Mouse (Mus musculus): Measurements from ENCODE around the gene Orc5.

Gene Orc5

DNA sequence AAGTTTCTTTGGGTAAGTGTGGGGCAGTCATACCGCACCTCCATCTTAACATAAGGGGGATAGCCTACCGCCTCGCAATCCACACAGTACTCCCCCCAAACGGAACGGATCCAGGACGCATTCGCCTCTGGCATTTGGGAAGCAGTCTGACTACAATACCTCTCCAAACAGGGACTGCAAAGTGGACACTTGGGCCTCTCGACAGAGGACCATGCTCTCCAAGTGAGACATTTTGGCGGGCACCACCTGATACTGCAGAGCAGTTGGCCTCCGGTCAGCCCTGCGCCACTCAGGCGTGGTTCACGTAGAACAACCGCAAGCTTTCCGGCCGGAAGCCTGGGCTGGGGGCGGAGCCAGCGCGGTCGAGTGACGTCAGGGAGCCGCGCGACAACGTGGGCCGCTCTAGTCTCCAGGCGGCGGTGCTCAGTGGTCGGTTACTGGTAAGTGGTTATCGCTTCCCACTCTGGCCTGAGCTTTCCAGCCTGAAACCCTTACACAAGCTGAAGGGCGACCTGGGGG, at the start of gene Orc5:
Gene Orc5, minus strand, starts transcription at position 397 of the 519 bp plus-strand sequence.
- DNase-seq (ENCODE audit: low read depth in 2 of 2, low spot score in 2 of 2) = peak; percentile 82 to 84

DNA sequence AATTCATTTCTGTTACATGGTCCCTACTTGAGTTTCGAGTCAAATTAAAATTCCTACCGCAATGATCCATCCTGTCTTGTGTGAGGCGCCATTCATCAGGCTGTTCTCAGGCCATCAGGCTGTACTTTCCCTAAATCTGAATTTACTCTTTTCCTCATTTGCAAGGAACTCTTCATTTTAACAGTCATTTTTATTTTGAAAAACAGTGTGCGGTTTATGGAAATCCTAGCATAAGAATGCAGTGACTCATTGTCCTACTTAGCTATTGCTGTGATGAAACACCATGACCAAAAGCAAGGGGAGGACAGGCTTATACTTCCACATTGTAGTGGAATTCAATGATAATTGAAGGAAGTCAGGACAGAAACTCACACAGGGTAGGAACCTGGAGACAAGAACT, 46.8 kb upstream of the Orc5 start:
- no peak for DNase-seq (ENCODE audit: low read depth in 2 of 2, low spot score in 2 of 2)

DNA sequence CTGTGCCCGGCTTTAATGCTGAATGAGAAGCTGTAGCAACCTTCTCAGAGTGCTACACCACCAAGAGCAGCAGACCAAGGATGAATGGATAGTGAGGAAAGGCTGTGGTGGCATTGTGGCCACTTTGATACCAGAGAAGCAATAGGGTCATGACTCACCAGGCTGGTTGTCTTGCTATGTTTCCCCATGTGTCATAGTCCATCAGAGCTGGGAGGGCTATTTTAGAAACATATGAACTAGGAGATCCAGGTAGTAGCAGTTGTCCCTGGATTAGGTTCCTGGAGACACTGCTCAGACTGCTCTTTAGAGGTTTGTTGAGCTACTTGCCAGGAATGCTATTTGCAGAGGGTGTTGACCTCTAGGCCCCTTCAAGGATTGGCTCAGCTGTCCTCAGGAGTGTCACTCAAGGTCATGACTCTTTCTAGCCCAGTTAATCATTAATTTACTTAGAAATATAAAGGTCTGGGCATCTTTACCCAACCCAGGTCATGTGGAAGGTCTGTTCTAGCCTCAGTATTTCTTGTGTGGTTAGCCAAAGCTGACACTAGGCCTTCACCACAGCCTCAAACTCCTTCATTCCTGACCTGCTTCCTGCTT, 39.2 kb upstream of the Orc5 start:
- DNase-seq (ENCODE audit: low read depth in 2 of 2, low spot score in 2 of 2) = no peak

DNA sequence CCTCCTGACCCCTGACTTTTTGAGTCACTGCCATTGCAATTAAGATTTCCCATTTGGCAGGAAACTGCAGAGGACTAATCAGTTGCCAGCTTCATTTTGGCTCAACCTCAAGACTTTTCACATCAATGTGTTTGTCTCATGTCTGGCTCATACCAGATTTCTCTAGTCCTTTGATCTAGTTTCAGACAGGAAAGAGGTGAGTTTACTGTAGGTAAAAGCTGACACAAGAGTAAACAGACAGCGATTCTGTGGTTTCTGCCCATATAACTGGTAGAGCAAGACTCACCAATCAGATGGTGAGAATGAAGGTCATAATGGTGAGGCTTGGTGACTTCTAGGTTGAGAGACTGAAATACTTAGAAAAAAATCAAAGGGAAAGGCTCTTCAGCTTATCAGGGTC, 37.3 kb upstream of the Orc5 start:
- DNase-seq (ENCODE audit: low read depth in 2 of 2, low spot score in 2 of 2) = no peak

DNA sequence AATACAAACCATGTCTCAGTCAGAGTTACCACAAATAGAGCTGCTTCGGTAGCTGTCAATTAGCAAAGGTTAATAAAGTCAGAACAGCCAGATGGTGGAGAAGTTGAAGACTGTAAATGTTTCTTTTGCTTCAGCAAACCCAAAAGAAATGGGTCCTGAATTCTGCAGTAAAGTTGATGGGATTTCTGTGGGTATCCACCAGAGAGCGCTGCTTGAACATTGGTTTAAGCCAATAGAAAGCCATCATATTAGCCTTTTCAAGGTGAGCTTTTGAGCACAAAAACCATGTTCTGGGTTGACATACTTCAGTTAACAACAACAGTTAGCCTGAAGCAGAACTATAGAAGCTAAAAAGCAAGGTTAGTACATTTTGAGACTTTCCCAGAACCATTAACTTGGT, 34.3 kb upstream of the Orc5 start:
- no peak for DNase-seq (ENCODE audit: low read depth in 2 of 2, low spot score in 2 of 2)

DNA sequence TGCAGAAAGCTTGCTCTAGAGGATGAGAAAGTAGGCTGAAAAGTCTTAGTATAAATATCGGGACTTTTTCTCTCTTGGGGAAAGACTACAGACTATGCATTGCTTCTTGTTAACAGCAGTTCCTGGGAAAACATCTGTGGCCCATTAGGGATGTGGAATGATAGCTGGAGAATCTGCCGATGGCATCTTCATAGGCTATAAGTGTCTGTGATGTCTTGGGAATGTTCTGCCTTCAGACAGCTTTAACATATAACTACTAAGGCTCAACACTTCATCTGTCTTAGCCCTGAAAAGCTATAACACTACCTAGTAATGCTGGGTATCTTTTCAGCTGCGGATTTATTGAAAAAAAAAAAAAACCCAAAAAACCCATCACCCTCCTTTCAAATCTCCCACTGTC, 27.8 kb upstream of the Orc5 start:
- DNase-seq (ENCODE audit: low read depth in 2 of 2, low spot score in 2 of 2) = no peak

DNA sequence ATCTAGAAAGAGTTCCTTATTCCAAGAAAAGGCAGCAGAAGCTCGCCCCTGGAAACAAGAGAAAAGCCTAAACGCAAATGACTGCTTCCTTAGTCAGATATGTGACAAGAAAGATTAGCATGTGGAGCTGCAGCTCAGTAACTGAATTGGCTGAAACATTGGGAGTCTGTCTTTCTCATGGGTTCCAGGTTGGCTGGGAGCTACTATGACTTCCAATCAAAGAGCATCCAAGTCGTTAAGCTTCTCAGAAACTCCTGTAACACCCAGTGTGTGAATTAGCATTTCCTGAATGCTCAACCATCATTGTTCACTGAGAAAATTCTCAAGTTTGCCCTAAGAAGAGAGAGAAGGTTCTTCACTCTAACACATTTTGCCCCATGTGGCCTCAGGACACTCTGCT, 24.5 kb upstream of the Orc5 start:
- DNase-seq (ENCODE audit: low read depth in 2 of 2, low spot score in 2 of 2) = no peak

DNA sequence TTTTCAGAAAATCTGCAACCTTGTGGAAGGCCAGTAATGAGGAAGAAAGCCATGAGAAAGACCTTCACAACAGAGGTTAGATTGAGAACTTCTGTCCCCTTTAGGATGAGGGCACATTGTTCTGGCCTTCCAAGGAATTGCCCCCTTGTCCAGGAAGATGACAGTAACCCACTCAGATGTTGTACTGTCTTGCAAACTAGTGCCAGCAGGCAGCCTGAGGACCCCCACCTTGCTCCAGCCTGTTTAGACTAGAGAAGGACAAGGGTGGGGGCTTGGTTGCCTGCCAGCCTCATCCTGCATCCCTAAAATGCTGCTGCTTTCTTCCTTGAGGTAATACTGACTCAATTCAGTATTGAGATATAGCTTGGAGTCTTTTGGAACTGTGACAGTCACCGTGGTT, 23.9 kb upstream of the Orc5 start:
- no peak for DNase-seq (ENCODE audit: low read depth in 2 of 2, low spot score in 2 of 2)

DNA sequence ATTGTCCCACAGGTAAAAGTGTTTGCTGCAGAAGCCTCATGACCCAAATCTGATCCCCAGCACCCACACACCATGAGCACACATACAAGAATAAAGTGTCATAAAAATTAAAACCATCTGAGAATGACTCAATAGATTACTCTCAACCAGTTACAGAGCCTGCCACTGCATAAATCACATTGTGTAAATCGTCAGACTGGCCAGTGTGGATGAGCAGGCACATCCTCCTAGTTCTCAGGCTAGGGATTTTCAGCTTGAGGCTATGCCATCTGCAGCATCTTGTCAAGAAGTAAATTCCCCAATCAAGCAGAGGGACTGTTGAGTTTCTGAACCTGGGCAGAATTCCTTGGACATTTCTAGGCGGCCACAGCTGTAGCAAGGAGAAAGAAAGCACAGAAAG, 23.5 kb upstream of the Orc5 start:
- no peak for DNase-seq (ENCODE audit: low read depth in 2 of 2, low spot score in 2 of 2)

DNA sequence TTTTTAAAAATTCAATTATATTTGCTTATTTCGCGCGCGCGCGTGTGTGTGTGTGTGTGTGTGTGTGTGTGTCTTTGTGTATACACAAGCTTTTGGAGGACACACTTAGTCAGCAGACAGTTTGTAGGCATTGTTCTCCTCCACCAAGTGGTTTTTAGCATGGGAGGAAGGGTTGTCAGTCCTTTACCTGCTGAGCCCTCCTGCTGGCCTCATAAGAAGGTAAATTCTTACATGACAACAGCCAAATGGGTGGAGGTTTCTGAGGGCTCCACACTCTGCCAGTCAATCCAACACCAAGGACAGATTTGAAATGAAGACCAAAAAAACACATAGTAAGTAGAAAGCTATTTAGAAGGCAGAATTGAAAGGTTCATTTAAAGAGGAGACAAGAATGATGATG, 22.7 kb upstream of the Orc5 start:
- DNase-seq (ENCODE audit: low read depth in 2 of 2, low spot score in 2 of 2) = no peak

DNA sequence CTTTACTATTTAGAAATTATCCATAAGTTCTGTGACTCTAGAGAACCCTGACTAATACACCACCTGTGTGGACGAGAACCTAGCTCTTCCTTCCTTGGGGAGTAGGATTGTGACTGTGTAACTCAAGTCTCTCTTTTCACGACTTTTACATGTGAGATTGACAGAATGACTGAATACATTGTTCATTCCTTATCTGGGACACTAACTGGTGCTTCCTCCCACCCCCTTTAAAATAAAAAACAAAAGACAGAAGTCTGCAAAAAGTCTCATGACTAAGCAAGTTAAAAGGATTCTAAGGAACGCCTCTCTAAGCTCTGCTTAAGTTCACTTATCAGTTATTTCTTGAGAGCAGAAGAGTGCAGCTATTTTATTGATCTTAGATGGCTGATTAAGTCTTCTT, 22.2 kb upstream of the Orc5 start:
- no peak for DNase-seq (ENCODE audit: low read depth in 2 of 2, low spot score in 2 of 2)

DNA sequence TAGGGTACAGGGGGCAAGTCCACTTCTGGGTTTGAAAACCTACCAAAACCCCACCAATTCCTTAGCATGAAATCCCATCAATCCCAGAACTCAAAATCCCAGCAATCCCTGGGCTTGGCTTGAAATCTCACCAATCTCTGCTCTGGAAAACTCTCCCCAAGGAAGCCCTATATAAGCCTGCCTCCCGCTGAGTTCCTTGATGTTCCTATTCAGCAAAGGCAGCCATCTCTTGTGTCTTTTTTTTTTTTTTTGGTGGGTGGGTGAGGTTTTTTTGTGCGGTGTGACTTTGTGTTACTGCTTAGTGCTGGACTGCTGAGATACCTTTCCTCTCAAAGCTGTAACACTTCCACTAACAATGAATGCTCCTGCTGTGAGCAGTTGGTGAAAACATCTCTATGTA, 15.5 kb upstream of the Orc5 start:
- no peak for DNase-seq (ENCODE audit: low read depth in 2 of 2, low spot score in 2 of 2)

DNA sequence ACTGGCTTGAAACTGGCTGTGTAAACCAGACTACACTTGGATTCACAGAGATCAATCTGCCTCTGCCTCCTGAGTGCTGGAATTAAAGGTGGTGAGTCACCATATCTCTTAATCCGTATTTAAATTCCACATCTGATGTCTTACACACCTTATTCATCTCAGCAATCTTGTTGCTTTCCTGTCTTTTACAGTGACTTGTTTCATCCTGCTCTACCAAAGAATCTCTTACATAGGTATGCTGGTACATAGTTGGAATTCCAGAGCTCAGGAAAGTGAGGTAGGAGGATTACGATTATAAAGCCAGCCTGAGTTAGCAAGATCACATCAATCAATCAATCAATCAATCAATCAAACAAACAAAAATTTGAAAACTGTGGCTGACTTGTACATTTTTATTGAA, 9.6 kb upstream of the Orc5 start:
- DNase-seq (ENCODE audit: low read depth in 2 of 2, low spot score in 2 of 2) = no peak

DNA sequence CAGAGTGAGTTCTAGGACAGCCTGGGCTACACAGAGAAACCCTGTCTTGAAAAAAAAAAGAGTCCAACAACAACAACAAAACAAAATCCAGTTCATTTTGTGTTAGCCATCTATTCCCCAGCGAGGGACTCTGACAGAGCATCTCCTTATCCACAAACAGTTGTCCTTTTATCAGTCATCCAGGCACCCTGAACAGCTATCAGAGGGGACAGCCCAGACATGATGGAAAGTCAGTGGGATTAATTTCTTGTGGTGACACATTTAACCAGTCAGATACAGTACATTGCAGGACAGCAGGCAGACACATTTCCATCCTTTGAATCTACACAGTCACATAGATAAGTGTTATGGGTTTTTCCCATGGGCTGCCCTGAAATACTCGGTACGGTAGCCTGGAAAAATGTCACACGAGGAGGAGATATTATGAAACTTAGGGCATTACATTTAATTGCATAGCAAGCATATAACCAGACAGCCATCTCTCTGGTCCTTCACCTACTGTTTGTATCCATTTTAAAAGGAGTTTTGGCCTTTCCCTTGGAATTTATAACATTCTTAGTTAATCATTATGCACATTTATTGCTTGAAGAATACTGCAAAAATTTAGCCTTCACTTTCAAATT, 7.4 kb upstream of the Orc5 start:
- no peak for DNase-seq (ENCODE audit: low read depth in 2 of 2, low spot score in 2 of 2)

DNA sequence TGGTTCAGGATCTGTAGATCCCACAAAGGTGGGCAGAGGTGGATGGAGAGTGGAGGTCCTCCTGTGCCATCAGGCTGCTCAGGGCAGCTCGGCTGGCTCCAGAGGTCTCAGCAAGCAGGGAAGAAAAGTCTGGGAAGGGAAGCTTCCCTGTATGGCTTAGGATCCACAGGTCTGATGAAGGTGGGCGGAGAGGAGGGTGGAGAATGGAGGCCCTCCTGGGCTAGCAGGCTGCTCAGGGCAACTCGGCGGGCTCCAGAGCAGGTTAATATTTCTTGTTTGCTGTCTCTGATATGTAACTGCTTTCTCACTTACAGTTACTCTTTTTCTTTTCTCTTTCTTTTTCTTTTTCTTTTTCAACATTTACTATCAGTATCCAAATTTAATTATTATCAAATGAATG, 6.5 kb upstream of the Orc5 start:
- no peak for DNase-seq (ENCODE audit: low read depth in 2 of 2, low spot score in 2 of 2)

DNA sequence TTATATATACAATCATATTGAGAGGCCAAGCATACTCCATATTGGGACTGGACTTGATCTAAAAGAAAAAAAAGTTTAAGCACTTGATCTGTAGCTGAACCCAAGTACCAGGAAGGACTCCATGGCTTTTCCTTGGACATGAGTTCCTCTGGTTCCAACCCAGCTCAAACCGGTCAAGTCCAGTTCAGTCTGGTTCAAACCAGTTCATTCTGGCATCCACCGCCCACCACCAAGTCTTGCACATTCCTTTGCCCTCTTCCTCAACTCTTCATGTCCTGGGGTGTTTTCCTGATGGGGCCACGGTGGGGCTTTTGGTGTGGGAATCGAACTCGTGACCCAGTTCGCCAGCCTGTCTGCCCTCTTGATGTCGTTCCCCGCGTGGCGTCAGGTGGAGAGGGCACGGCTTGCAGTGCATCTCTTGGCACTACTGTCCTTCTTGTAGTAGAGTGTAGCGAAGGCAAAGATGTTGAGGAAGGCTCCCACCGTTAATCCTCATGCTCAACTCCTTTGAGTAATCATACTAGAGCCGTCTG, 2.1 kb upstream of the Orc5 start:
- DNase-seq (ENCODE audit: low read depth in 2 of 2, low spot score in 2 of 2) = no peak

DNA sequence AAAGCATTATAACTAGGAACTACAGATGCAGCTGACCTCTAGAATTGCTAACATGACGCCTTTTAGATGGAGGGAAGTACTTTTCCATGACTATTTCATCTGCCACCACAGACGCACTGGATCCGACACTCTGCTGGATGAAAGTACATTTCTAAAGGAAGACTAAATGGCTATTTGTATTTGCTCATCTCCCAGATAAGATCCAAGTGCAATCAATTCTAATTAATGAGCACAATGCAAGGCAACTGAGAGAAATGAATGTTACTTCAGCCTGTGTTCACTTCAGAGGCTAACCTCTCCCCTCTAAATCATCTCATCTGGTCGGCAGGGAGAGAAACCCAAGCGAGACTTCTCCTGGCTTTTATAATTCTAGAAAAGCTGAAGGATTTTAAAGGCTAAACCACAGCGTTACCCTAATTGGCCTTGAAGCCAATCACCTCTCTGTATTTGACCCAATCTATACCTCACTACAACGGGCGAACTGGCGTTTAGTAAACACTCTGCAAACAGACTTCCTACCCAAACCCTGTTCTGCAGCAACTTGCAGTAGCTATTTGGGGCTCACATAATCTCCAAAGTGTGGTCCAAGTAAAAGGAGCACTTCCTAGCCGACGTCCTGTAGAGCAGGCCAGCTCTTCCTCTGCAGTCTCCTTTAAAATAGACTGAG, 730 bp downstream of the Orc5 start:
- no peak for DNase-seq (ENCODE audit: low read depth in 2 of 2, low spot score in 2 of 2)

DNA sequence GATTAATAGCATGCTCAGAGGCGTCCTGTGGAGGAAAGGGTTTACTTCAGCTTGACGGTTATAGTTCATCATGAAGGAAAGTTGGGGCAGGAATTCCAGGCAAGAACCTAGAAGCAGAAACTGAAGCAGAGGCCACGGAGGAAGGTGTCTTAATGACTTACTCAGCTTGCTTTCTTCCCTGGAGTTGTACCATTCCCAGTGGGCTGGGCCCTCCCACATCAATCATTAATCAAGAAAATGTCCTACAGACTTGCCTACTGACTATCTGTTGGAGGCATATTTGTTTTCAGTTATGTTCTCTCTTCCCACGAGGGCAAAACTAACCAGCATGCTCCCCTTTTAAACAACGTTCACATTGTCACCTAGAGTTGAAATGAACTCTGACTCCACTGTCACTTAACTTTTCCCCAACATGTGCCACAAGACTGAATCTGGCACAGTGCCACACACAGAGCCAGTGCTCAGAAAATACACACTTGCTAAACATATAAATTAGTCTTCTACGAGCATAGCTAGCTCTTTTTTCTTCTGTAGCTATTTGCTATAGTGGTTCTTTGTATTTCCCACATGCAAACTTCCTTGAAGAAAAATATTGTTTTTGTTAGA, 1.6 kb downstream of the Orc5 start:
- DNase-seq (ENCODE audit: low read depth in 2 of 2, low spot score in 2 of 2) = no peak

DNA sequence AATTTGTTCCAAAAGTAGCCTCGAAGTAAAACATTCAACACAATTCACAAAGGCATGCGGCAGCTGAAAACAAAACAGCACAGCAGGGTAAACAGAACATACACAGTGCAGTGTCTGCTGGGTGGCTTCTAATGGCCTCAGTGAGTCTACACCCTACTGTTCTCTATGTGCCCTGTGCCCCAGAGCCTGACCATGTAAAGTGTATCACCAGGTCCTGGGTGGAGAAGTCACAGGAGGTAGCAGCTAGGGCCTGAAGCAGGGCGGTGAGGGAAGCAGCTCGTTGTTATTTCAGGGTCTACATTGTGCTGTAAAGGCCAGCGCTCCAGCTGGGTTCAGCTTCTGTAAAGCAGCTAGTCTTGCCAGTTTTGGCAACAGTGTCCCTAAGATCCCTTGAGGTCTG, 3.7 kb downstream of the Orc5 start:
- DNase-seq (ENCODE audit: low read depth in 2 of 2, low spot score in 2 of 2) = no peak

DNA sequence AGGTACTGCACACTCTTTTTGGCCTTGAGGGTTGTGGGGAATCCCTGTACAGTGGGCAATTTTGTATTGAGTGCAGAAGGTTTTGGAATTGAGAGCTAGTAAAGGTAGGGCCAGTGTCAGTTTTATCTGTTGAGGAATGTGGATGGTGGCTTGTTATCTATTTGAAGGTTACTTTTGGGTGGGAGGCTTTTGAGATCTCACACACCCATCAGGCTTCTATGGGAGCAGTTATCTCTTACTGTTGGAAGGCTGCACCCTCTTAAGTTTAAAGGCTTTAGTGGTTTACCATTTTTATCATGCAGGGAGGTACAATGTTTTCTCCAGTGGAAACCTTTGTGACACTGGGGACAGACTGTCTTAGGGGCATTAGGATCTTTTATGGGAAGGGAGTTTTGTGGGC, 4.9 kb downstream of the Orc5 start:
- no peak for DNase-seq (ENCODE audit: low read depth in 2 of 2, low spot score in 2 of 2)

DNA sequence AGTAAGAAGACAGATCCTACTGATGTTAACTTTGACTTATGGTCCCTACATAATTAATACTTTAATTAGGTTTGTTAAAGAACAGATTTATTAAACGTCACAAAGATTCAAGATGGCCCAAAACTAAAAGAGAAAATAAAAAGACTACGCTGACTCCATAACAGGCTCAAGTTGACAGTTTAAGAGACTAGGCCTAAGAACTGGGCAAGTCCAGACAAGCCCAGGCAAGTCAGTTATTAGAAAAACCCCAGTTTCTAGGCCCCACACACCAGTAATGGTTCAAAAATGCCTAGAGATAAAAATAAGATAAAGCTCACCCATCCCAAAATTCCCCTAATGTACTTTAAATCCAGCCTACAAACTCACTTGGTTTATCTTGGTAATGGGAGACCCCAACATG, 7.6 kb downstream of the Orc5 start:
- DNase-seq (ENCODE audit: low read depth in 2 of 2, low spot score in 2 of 2) = no peak

DNA sequence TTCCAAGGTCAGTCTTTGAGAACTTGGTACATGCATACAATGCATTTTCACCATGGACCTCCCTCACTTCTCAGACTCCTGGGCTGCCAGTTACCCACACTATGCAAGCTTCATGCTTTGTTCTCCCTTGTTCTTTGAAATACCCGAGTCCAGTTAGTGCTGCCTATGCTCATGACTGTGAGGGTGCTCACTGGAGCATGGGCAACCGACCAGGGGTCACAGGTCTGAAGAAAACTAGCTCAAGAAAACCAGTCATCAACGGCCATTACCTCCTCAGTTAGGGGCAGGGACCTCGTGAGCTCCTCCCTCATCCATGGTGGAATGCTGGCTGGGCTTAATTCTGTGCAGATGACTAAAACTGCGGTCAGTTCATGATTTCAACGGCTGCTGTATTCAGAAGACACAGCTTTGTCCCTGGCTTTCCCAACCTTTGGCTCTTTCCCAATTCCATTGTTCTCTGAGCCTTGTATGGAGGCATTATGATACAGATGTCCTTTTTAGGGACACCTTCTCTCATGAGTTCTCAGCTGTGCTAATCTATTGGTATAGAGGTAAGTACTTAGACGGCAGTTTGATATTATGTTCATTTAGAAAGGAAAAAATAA, 11.1 kb downstream of the Orc5 start:
- no peak for DNase-seq (ENCODE audit: low read depth in 2 of 2, low spot score in 2 of 2)

Data from CD8-positive naive resting alpha-beta T cell, adult 2 months (primary cell).